Mouse (Mus musculus) induced T-regulatory cell, adult 2 months (primary cell): Measurements from ENCODE around the gene Gm49333.

Source experiments
- DNase-seq: peaks from one replicate; pipeline ENCODE4 v3.0.0-alpha.2; 2012; ENCODE audit warnings: low read depth

Gene Gm49333

GRCm38 (mm10) chr16:20690774-20691173, 79.4 kb downstream of the Gm49333 start:
- DNase-seq = no peak

- no peak for DNase-seq
These were observed 80.2 kb downstream of the Gm49333 start for GRCm38 (mm10) chr16:20691617-20692016.

DNA sequence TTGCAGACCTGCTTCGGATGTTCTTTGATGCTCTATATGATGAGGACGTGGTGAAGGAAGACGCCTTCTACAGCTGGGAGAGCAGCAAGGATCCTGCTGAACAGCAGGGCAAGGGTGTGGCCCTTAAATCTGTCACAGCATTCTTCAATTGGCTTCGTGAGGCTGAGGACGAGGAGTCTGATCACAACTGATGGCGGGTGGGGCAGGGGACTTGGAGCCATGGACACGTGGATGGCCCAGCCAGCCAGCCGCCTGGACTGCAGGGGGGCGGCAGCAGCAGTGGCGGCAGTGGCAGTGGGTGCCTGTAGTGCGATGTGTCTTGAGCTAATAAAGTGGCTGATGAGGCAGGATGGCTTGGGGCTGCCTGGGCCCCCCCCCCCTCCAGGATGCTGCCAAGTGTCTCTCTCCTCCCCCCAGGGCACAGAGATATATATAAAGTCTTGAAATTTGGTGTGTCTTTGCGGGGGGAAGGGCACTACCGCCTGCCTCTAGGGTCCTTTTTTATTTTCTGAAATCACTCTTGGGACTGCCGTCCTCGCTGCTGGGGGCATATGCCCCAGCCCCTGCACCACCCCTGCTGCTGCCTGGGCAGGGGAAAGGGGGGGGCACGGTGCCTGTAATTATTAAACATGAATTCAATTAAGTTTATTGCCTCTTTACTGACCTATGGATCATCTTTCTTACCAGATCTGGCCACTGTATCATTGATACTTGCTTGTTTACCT, 81.0 kb downstream of the Gm49333 start:
- no peak for DNase-seq

DNA sequence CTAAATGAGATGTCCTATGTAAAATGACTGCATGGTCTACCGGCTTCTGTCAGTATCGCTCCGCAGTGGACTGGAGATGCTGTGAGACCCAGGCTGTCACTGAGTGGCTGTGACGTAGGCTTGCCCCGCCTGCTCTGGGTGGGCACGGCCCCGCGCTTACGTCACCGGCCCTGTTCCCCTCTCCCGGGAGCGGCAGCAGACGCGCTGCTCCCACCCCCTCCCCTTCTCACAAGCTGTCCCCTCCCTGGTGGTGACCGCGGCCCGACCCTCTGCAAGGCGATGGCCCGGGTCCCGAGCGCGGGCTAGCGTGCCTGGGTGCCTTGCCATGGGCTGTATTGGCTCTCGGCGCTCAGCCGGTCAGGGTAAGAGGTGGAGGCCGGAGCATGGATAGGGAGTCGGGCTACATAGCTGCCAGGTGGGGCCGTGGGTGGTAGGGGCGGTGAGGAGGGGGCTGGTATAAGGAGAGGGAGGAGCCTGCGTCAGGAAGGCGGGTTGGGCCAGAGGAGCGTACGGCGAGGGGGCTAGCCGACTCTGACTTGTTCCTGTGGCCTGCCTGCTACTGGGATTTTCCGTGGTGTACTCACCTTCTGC, 81.8 kb downstream of the Gm49333 start, which contains the start of gene Fam131a:
Fam131a (plus strand) TSS at position 131 of the 591 bp plus-strand sequence.
- peak; percentile 81 for DNase-seq

DNA sequence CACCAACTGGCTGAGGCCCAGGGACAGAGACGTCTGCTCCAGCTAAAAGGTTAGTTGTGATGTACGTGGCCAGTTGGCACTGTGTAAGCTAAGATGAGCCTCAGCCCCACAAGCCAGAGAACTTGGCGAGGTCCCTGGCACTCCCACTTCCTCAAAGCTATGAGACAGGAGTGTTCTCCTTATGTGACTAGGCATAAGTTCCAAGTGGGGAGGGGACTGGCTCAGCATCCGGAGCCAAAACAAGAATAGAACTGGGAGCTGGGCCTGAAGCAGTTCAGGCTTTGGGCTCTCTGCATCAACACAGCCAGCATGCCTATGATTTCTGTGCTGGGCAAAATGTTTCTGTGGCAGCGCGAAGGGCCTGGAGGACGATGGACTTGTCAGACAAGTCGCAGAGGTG, 83.4 kb downstream of the Gm49333 start:
- DNase-seq = peak; percentile 14
